Mouse (Mus musculus): ENCODE measurements at regions not wholly inside any gene's neighbourhood (a gene's known extent, or its start where the extent isn't known, plus 50 kb on each side); places are given as distances from the start of the nearest gene placed in this dataset.

- no peak for DNase-seq
Observed at GRCm38 (mm10) chr11:38034526-38035286, 798.9 kb upstream of the Tenm2 start.

- DNase-seq: no peak
Observed at GRCm38 (mm10) chr11:38021704-38022103, 785.9 kb upstream of the Tenm2 start.

- DNase-seq: no peak
Observed at GRCm38 (mm10) chr11:37978131-37978530, 742.4 kb upstream of the Tenm2 start.

GRCm38 (mm10) chr11:37936439-37937134 lies 700.8 kb upstream of the Tenm2 start:
- DNase-seq: no peak

GRCm38 (mm10) chr11:37913161-37913560 lies 677.4 kb upstream of the Tenm2 start:
- DNase-seq: no peak

GRCm38 (mm10) chr11:37904991-37905390 lies 669.2 kb upstream of the Tenm2 start:
- DNase-seq: no peak

GRCm38 (mm10) chr11:37897713-37898112 lies 661.9 kb upstream of the Tenm2 start:
- no peak for DNase-seq

- no peak for DNase-seq
Observed at GRCm38 (mm10) chr11:37882717-37883116, 647.0 kb upstream of the Tenm2 start.

- no peak for DNase-seq
Observed at GRCm38 (mm10) chr11:37837301-37837700, 601.5 kb upstream of the Tenm2 start.

GRCm38 (mm10) chr11:37830975-37831374 lies 595.2 kb upstream of the Tenm2 start:
- DNase-seq: no peak

- DNase-seq: no peak
Observed at GRCm38 (mm10) chr11:37806761-37807160, 571.0 kb upstream of the Tenm2 start.

- no peak for DNase-seq
Observed at GRCm38 (mm10) chr11:37798783-37799318, 563.1 kb upstream of the Tenm2 start.

GRCm38 (mm10) chr11:37772481-37773089 lies 536.8 kb upstream of the Tenm2 start:
- DNase-seq: no peak

- DNase-seq: no peak
Observed at GRCm38 (mm10) chr11:37770881-37771280, 535.1 kb upstream of the Tenm2 start.

GRCm38 (mm10) chr11:37768121-37768520 lies 532.4 kb upstream of the Tenm2 start:
- no peak for DNase-seq

- DNase-seq: no peak
Observed at GRCm38 (mm10) chr11:37735992-37736391, 500.2 kb upstream of the Tenm2 start.

GRCm38 (mm10) chr11:37735501-37735900 lies 499.7 kb upstream of the Tenm2 start:
- DNase-seq: no peak

- no peak for DNase-seq
Observed at GRCm38 (mm10) chr11:37696981-37697380, 461.2 kb upstream of the Tenm2 start.

- DNase-seq: no peak
Observed at GRCm38 (mm10) chr11:37678484-37679193, 442.9 kb upstream of the Tenm2 start.

GRCm38 (mm10) chr11:37671320-37671719 lies 435.6 kb upstream of the Tenm2 start:
- DNase-seq: no peak

- no peak for DNase-seq
Observed at GRCm38 (mm10) chr11:37666925-37667324, 431.2 kb upstream of the Tenm2 start.

- DNase-seq: no peak
Observed at GRCm38 (mm10) chr11:37650095-37650494, 414.3 kb upstream of the Tenm2 start.
